Mouse (Mus musculus) midbrain, postnatal 0 days (tissue): ENCODE measurements at regions not wholly inside any gene's neighbourhood (a gene's known extent, or its start where the extent isn't known, plus 50 kb on each side); places are given as distances from the start of the nearest gene placed in this dataset.

ENCODE experiments used
- ATAC-seq: fragments of 200-750 bp; cut with Nextera tagmentation; 2 replicates; pipeline ENCODE4 v1.8.0; 2017; ENCODE audit warnings: moderate number of reproducible peaks, mild to moderate bottlenecking, moderate TSS enrichment, moderate library complexity; ENCODE audit not compliant: low FRiP score
- DNase-seq: peaks from one replicate; pipeline ENCODE4 v3.0.0-alpha.2; 2015; ENCODE audit warnings: low spot score
- H3K27ac ChIP-seq: fragments of 300-500 bp; sonication (generic); 2 replicates; pipeline ENCODE4 v1.5.1; 2014; ENCODE audit warnings: low read depth, mild to moderate bottlenecking, low read length, mixed read lengths
- H3K27me3 ChIP-seq: fragments of 300-500 bp; sonication (generic); 2 replicates; pipeline ENCODE4 v1.6.1; 2014; ENCODE audit warnings: low read length, control low read depth, mixed read lengths; ENCODE audit not compliant: insufficient read depth
- H3K36me3 ChIP-seq: fragments of 300-500 bp; sonication (generic); 2 replicates; pipeline ENCODE4 v1.6.1; 2014; ENCODE audit warnings: low read length, control low read depth, mixed read lengths; ENCODE audit not compliant: insufficient read depth
- H3K4me1 ChIP-seq: fragments of 300-500 bp; sonication (generic); 2 replicates; pipeline ENCODE4 v1.6.1; 2014; ENCODE audit warnings: mild to moderate bottlenecking, control low read depth, antibody characterized with exemption, low read length, mixed read lengths; ENCODE audit not compliant: insufficient read depth
- H3K4me2 ChIP-seq: fragments of 300-500 bp; sonication (generic); 2 replicates; pipeline ENCODE4 v1.6.1; 2014; ENCODE audit warnings: low read depth, mild to moderate bottlenecking, low read length, mixed read lengths; ENCODE audit not compliant: poor library complexity, severe bottlenecking
- H3K4me3 ChIP-seq: fragments of 300-500 bp; sonication (generic); 2 replicates; pipeline ENCODE4 v1.5.1; 2014; ENCODE audit warnings: low read depth, mild to moderate bottlenecking, low read length, moderate library complexity
- H3K9ac ChIP-seq: fragments of 300-500 bp; sonication (generic); replicated peaks from 2 replicates; pipeline ENCODE4 v1.6.1; 2014; ENCODE audit warnings: mild to moderate bottlenecking, low read length, moderate library complexity, mixed read lengths; ENCODE audit not compliant: poor library complexity, severe bottlenecking
- H3K9me3 ChIP-seq: fragments of 300-500 bp; sonication (generic); 2 replicates; pipeline ENCODE4 v1.6.1; 2016; ENCODE audit warnings: low read length, control low read depth
- CTCF ChIP-seq: IDR thresholded peaks from 2 replicates; pipeline ENCODE4 v1.5.1; 2016; ENCODE audit warnings: antibody characterized with exemption, mild to moderate bottlenecking
- WGBS: fragments of 180-500 bp; shearing (Covaris S2); extraction: QIAGEN DNeasy Blood & Tissue Kit; methylation state at CpG from one replicate; pipeline ENCODE4 v1.1.7; 2014; 5-methylcytosine and 5-hydroxymethylcytosine counted together

DNA sequence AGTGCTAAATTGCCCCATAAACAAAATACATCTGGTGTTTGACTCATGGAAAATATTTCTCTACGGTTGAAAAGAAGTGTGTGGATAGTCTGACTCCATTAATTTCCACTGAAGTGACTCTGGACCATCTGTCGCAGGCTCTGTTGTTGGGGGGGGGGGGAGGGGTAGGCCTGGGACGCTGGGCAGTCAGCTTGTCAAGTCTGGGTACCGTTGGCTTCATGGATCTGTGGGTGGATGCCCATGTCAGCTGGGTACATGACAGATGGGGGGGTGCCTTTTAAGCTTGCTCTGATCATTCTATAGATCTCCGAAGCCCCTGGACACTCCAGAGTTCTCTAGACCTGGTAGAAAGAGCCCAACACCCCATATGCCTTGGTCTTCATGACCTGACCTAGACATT lies 139.0 kb upstream of the Cdh13 start:
- Histone ChIP-seq H3K4me2 (no peak overlapping the region), H3K27me3 (no peaks in the 10 kb centered on the region), H3K36me3 (no peaks in the 10 kb centered on the region), H3K27ac (no peak overlapping the region), H3K9me3 (no peaks in the 10 kb centered on the region), H3K4me3 (no peak overlapping the region), H3K4me1 (no peaks in the 10 kb centered on the region; the same call in 1 of the 2 replicates), H3K9ac (no peak overlapping the region)
- DNase-seq: peak; percentile 36
- no peak for TF ChIP-seq CTCF
- no peak for ATAC-seq
- WGBS: 82% methylated on average over 5 of the region's 5 CpGs

DNA sequence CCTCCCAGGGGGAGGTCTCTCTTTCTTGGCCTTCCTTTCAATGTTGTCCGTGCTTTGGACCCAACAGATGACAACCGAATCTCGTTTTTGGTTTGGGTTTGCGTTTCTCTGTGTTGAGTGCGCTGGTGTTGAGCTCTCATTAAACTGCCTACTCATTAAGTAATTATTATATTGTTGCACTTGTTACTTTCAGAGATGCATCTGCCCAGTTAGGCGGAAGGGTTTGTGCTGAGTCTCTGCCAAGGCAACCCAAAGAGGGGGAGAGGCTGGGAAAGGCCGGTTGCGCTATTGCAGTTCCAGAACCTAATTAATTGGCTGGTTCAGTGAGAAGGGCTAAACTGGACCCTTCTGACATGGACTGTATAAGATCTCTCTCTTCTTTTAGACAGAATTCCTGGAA lies 141.2 kb upstream of the Cdh13 start:
- Histone ChIP-seq H3K9me3 (no peaks in the 10 kb centered on the region), H3K4me2 (no peak overlapping the region), H3K9ac (no peak overlapping the region), H3K27ac (no peak overlapping the region), H3K4me3 (no peak overlapping the region), H3K27me3 (no peaks in the 10 kb centered on the region), H3K36me3 (no peaks in the 10 kb centered on the region), H3K4me1 (no peaks in the 10 kb centered on the region; the same call in 1 of the 2 replicates)
- no peak for TF ChIP-seq CTCF
- 91% methylated on average over 8 of the region's 8 CpGs for WGBS
- ATAC-seq (no peak), DNase-seq (no peak)

DNA sequence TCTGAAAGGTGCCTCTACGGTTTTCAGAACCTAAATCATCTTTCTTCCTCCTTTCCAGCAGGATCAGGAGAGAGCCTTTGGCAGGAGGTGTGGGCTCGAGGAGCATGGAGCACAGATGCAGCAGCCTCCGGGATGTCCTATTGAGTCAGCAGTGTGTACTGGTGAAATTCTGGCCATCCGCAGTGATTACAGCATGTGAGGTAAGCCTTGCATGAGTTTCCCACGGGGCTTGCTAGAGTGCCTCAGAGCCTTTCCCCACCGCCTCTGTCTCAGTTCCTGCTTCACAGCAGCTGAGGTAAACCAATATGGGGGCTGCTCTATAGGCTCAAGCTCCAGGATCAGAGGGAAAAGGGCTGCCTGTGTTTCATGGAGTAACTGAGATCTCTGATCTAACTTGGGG lies 143.6 kb upstream of the Cdh13 start:
- Histone ChIP-seq H3K4me3 (no peak overlapping the region), H3K4me2 (no peak overlapping the region), H3K9me3 (no peaks in the 10 kb centered on the region), H3K27ac (no peak overlapping the region), H3K36me3 (no peaks in the 10 kb centered on the region), H3K4me1 (no peaks in the 10 kb centered on the region), H3K27me3 (no peaks in the 10 kb centered on the region), H3K9ac (no peak overlapping the region)
- TF ChIP-seq CTCF: no peak
- DNase-seq: no peak
- 79% methylated on average over 6 of the region's 6 CpGs for WGBS
- no peak for ATAC-seq

DNA sequence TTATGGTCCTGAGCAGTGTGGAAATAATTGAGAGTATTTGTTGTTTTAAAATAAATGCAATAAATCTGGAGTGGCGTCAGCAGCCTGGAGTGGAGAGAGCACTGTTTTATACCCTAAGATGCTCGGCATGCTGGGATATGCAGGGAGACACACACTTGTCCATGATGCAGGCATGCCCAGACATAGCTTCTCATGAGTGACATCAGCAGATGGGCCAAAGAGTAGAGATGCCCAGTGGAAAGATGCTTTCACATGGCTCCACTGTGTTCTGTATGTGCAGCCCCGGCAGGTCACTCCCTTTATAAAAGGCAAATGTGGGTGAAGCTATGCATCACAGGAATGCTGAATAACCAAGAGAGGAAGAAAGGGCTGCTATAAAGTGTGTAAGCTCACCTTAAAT lies 145.7 kb upstream of the Cdh13 start:
- H3K9me3 ChIP-seq: no peaks in the 10 kb centered on the region
- ATAC-seq: no peak
- no peak overlapping the region for H3K4me2 ChIP-seq
- TF ChIP-seq CTCF: no peak
- H3K9ac ChIP-seq: no peak overlapping the region
- 87% methylated on average over 3 of the region's 3 CpGs for WGBS
- no peaks in the 10 kb centered on the region for H3K4me1 ChIP-seq
- no peak for DNase-seq
- no peaks in the 10 kb centered on the region for H3K27me3 ChIP-seq
- no peak overlapping the region for H3K4me3 ChIP-seq
- H3K27ac ChIP-seq: no peak overlapping the region
- no peaks in the 10 kb centered on the region for H3K36me3 ChIP-seq

DNA sequence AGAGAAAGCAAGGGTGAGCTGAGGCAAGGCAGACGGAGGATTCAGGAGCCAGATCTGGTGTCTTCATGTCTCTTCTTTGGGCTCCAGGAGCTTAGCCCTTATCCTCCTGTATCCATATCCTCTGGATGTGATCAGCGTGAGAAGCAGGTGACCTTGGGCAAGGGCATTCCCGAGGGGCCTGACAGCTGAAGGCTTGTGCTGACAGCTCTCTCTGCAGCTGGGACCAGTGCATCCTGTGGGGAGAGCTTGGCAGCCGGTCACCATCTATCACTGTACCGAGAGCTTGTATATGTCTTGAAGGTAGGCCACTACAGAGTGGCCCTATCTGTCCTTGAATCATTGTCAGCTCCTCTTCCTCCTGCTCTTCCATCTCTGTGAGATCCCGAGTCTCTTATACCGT lies 158.5 kb upstream of the Cdh13 start:
- Histone ChIP-seq H3K4me1 (no peaks in the 10 kb centered on the region), H3K27me3 (no peaks in the 10 kb centered on the region), H3K4me2 (no peak overlapping the region), H3K4me3 (no peak overlapping the region), H3K9ac (no peak overlapping the region), H3K27ac (no peak overlapping the region), H3K36me3 (no peaks in the 10 kb centered on the region), H3K9me3 (no peaks in the 10 kb centered on the region)
- DNase-seq (no peak), ATAC-seq (no peak)
- no peak for TF ChIP-seq CTCF
- WGBS: 81% methylated on average over 7 of the region's 7 CpGs

DNA sequence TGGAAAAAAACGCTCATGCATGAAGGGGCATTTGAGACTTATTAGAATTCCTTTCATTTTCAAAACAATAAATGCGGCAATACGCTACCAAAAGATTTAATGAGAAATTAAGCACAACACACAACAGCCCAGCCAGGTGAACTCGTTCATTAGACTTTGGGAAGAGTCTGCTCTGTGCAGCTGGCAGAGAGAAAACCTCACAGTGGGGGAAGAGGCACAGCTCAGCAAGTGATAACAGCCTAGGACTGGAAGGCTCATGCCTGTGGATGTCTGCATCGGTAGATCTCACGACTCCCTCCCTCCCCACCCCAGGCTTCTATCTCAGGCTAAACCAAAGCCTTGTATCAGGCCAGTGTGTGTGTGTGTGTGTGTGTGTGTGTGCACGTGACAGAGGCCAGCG lies 169.3 kb upstream of the Cdh13 start:
- Histone ChIP-seq H3K9ac (no peak overlapping the region), H3K4me3 (no peak overlapping the region), H3K4me2 (no peak overlapping the region), H3K4me1 (no peaks in the 10 kb centered on the region; the same call in 1 of the 2 replicates), H3K9me3 (no peaks in the 10 kb centered on the region), H3K27ac (no peak overlapping the region), H3K36me3 (no peaks in the 10 kb centered on the region), H3K27me3 (no peaks in the 10 kb centered on the region)
- WGBS: 47% methylated on average over 8 of the region's 8 CpGs
- TF ChIP-seq CTCF: no peak
- ATAC-seq (no peak), DNase-seq (peak; percentile 30)
